Mouse (Mus musculus): ENCODE results near the gene Nsl1. TPM values are rescaled to one million over a fixed set of nuclear protein-coding genes. Genes with fewer than 3 reads are reported as not detected.

Nsl1 gene
- polyA plus RNA-seq, 2 experiments = 8.8 to 11.2 TPM

DNA sequence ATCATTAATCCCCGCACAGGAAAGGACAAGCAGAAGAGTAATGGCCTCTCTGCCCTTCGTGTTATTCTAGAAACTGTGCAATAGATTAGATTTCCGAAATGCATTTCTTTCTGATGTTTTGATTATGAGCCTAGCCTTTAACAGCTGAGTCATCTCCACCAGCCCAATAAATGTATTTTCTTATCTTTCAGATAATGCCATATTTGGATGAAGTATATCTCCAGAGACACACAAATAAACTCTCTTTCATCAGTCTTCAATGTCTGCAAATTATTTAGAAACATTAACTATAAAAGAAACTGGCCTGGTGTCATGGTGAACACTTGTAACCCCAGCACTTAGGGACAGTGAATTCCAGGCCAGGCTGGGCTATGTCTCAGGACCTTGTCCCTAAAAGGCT lies 20.1 kb upstream of the Nsl1 start:
- Histone ChIP-seq H3K9ac (replicated peaks) (no peak overlapping the region), H3K4me2 (ENCODE audit: low read depth) (no peak overlapping the region), H3K27ac (no peak overlapping the region), H3K4me1 (replicated peaks; ENCODE audit: control insufficient read depth in 2 of 2, insufficient read depth in 2 of 2, low read length in 1 of 2) (peaks cover 0 to 8% of the 10 kb centered on the region in 2 experiments; a peak in 3 of 4 replicates), H3K4me3 (ENCODE audit: insufficient read depth in 1 of 2, low read depth in 2 of 2, low read length in 2 of 2) (no peak overlapping the region), H3K9me3 (ENCODE audit: control insufficient read depth, low read length) (no peaks in the 10 kb centered on the region), H3K27me3 (ENCODE audit: control insufficient read depth, insufficient read depth, low read length) (no peaks in the 10 kb centered on the region), H3K36me3 (replicated peaks; ENCODE audit: control insufficient read depth, insufficient read depth, low read depth) (no peaks in the 10 kb centered on the region)
- DNase-seq (ENCODE audit: low read depth in 3 of 3, low spot score in 3 of 3) (no peak), ATAC-seq (ENCODE audit: insufficient read depth) (no peak)
- no peak for TF ChIP-seq EP300 (IDR thresholded peaks at IDR 0.05; ENCODE audit: low read depth)
- TF ChIP-seq CTCF (IDR thresholded peaks at IDR 0.05; ENCODE audit: low read depth) = no peak
- WGBS (ENCODE audit: insufficient replicate concordance) = 47% methylated on average over 3 of the region's 3 CpGs

- peak; percentile 81 for ATAC-seq (ENCODE audit: insufficient read depth)
- no peak overlapping the region for H3K4me2 ChIP-seq (ENCODE audit: low read depth)
Measured at GRCm38 (mm10) chr1:191045264-191045663, 17.5 kb upstream of the Nsl1 start.

GRCm38 (mm10) chr1:191046231-191046824 lies 16.5 kb upstream of the Nsl1 start:
- Histone ChIP-seq H3K9ac (replicated peaks) (no peak overlapping the region), H3K4me2 (ENCODE audit: low read depth) (no peak overlapping the region), H3K36me3 (replicated peaks; ENCODE audit: control insufficient read depth, insufficient read depth, low read depth) (no peaks in the 10 kb centered on the region), H3K4me3 (ENCODE audit: insufficient read depth in 1 of 2, low read depth in 2 of 2, low read length in 2 of 2) (no peak overlapping the region), H3K4me1 (replicated peaks; ENCODE audit: control insufficient read depth in 2 of 2, insufficient read depth in 2 of 2, low read length in 1 of 2) (peaks cover 0 to 8% of the 10 kb centered on the region in 2 experiments; a peak in 3 of 4 replicates), H3K27me3 (ENCODE audit: control insufficient read depth, insufficient read depth, low read length) (no peaks in the 10 kb centered on the region), H3K9me3 (ENCODE audit: control insufficient read depth, low read length) (no peaks in the 10 kb centered on the region), H3K27ac (no peak overlapping the region)
- TF ChIP-seq EP300 (IDR thresholded peaks at IDR 0.05; ENCODE audit: low read depth) = no peak
- no peak for TF ChIP-seq CTCF (IDR thresholded peaks at IDR 0.05; ENCODE audit: low read depth)
- 69% methylated on average over 7 of the region's 7 CpGs for WGBS (ENCODE audit: insufficient replicate concordance)
- DNase-seq (ENCODE audit: low read depth in 3 of 3, low spot score in 3 of 3) (no peak), ATAC-seq (ENCODE audit: insufficient read depth) (no peak)

More at GRCm38 (mm10) chr1:191045264-191045663, 17.5 kb upstream of the Nsl1 start:
- H3K4me1 ChIP-seq (replicated peaks; ENCODE audit: control insufficient read depth in 2 of 2, insufficient read depth in 2 of 2, low read length in 1 of 2) = peaks cover 0 to 8% of the 10 kb centered on the region in 2 experiments; a peak in 3 of 4 replicates
- no peak overlapping the region for H3K9ac ChIP-seq (replicated peaks)
- 52% methylated on average over 2 of the region's 2 CpGs for WGBS (ENCODE audit: insufficient replicate concordance)
- H3K27me3 ChIP-seq (ENCODE audit: control insufficient read depth, insufficient read depth, low read length) = no peaks in the 10 kb centered on the region
- no peak overlapping the region for H3K4me3 ChIP-seq (ENCODE audit: insufficient read depth in 1 of 2, low read depth in 2 of 2, low read length in 2 of 2)
- DNase-seq (ENCODE audit: low read depth in 3 of 3, low spot score in 3 of 3) = no peak
- no peaks in the 10 kb centered on the region for H3K36me3 ChIP-seq (replicated peaks; ENCODE audit: control insufficient read depth, insufficient read depth, low read depth)
- H3K9me3 ChIP-seq (ENCODE audit: control insufficient read depth, low read length) = no peaks in the 10 kb centered on the region
- TF ChIP-seq EP300 (IDR thresholded peaks at IDR 0.05; ENCODE audit: low read depth) (no peak), CTCF (IDR thresholded peaks at IDR 0.05; ENCODE audit: low read depth) (no peak)
- no peak overlapping the region for H3K27ac ChIP-seq

- Histone ChIP-seq H3K4me1 (replicated peaks; ENCODE audit: control insufficient read depth in 2 of 2, insufficient read depth in 2 of 2, low read length in 1 of 2) (peaks cover 7 to 14% of the 10 kb centered on the region in 2 experiments; a peak in 3 of 4 replicates), H3K36me3 (replicated peaks; ENCODE audit: control insufficient read depth, insufficient read depth, low read depth) (no peaks in the 10 kb centered on the region), H3K4me2 (ENCODE audit: low read depth) (no peak overlapping the region), H3K27ac (no peak overlapping the region), H3K9me3 (ENCODE audit: control insufficient read depth, low read length) (no peaks in the 10 kb centered on the region), H3K4me3 (ENCODE audit: insufficient read depth in 1 of 2, low read depth in 2 of 2, low read length in 2 of 2) (no peak overlapping the region), H3K9ac (replicated peaks) (no peak overlapping the region), H3K27me3 (ENCODE audit: control insufficient read depth, insufficient read depth, low read length) (no peaks in the 10 kb centered on the region)
- ATAC-seq (ENCODE audit: insufficient read depth) = no peak
- WGBS (ENCODE audit: insufficient replicate concordance) = 78% methylated on average over 3 of the region's 3 CpGs
- no peak for DNase-seq (ENCODE audit: low read depth in 3 of 3, low spot score in 3 of 3)
- TF ChIP-seq CTCF (IDR thresholded peaks at IDR 0.05; ENCODE audit: low read depth) (no peak), EP300 (IDR thresholded peaks at IDR 0.05; ENCODE audit: low read depth) (no peak)
Measured at GRCm38 (mm10) chr1:191053555-191053954, 9.3 kb upstream of the Nsl1 start.

DNA sequence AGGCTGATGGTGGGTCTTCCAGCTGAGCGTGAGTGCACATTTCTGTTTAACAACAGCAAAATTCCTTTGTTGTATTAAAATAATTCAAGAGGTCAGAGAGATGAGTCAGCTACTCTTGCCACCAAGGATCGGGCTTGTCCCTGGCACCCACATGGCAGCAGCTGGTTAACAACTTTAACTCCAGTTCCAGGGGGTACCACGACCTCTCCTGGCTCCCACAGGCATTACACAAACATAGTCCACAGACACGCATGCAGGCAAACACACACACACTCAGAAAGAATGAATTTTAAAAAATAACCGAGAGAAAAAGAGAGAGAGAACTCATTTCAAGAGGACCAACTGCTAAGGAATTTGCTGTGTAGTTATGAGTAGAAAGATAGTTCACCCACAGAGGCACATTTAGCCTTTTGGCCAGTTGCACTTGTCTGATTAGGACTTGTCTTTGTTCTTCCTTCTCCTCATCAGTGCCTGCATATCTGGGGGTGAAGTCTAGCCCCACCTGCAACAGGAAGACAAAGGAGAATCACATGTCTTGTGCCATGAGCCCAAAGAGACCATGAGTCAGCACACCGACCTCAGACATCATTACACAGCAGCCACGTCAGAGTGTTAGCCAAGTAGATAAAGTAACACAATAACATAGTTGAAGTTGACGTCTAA lies 7.8 kb upstream of the Nsl1 start:
- Histone ChIP-seq H3K4me1 (replicated peaks; ENCODE audit: control insufficient read depth in 2 of 2, insufficient read depth in 2 of 2, low read length in 1 of 2) (peaks cover 7 to 14% of the 10 kb centered on the region in 2 experiments; a peak in 3 of 4 replicates), H3K27me3 (ENCODE audit: control insufficient read depth, insufficient read depth, low read length) (no peaks in the 10 kb centered on the region), H3K27ac (peak overlapping the region; percentile 68), H3K36me3 (replicated peaks; ENCODE audit: control insufficient read depth, insufficient read depth, low read depth) (no peaks in the 10 kb centered on the region), H3K4me3 (ENCODE audit: insufficient read depth in 1 of 2, low read depth in 2 of 2, low read length in 2 of 2) (no peak overlapping the region), H3K4me2 (ENCODE audit: low read depth) (peak overlapping the region; percentile 32), H3K9ac (replicated peaks) (no peak overlapping the region), H3K9me3 (ENCODE audit: control insufficient read depth, low read length) (no peaks in the 10 kb centered on the region)
- ATAC-seq (ENCODE audit: insufficient read depth) (peak; percentile 88), DNase-seq (ENCODE audit: low read depth in 3 of 3, low spot score in 3 of 3) (peak; percentile 54 to 64 (median 57))
- TF ChIP-seq EP300 (IDR thresholded peaks at IDR 0.05; ENCODE audit: low read depth) = peak; percentile 57
- peak; percentile 52 for TF ChIP-seq CTCF (IDR thresholded peaks at IDR 0.05; ENCODE audit: low read depth)
- 26% methylated on average over 8 of the region's 8 CpGs for WGBS (ENCODE audit: insufficient replicate concordance)

All from liver, embryonic 14.5 days (tissue).